Mouse (Mus musculus): ENCODE results near the gene Amdhd1. TPM values are rescaled to one million over a fixed set of nuclear protein-coding genes. Genes with fewer than 3 reads are reported as not detected.

Gene Amdhd1
- total and polyA plus RNA-seq, 2 experiments from 2014 or later = 0.14 to 0.48 TPM

GRCm38 (mm10) chr10:93541585-93541984 lies 1.8 kb upstream of the Amdhd1 start:
- H3K4me2 ChIP-seq (ENCODE audit: low read depth) = no peak overlapping the region
- WGBS = 93% methylated on average over 1 of the region's 1 CpGs

GRCm38 (mm10) chr10:93540431-93541210 lies 788 bp upstream of the Amdhd1 start, which contains the start of gene Ccdc38:
Gene Ccdc38, plus strand, starts transcription at chr10:93540632.
- H3K4me3 ChIP-seq (ENCODE audit: low read depth, low read length) = peak within 1 kb of the TSS; percentile 31
- DNase-seq (no peak), ATAC-seq (no peak)
- H3K36me3 ChIP-seq (ENCODE audit: insufficient read depth) = no peaks in the 10 kb centered on the region
- no peaks in the 10 kb centered on the region for H3K27me3 ChIP-seq (ENCODE audit: insufficient read depth, low read length)
- no peak for TF ChIP-seq CTCF (IDR thresholded peaks at IDR 0.05; ENCODE audit: low read depth)
- H3K4me2 ChIP-seq (ENCODE audit: low read depth) = peak within 1 kb of the TSS; percentile 69
- no peak within 1 kb of the TSS for H3K27ac ChIP-seq (ENCODE audit: low read depth, low read length)
- 0 out of 2 replicates have a peak within 1 kb of the TSS, but pooled peaks have one; percentile 33 for H3K9ac ChIP-seq
- H3K4me1 ChIP-seq (ENCODE audit: insufficient read depth) = 0 out of 2 replicates have a peak, but pooled peaks cover 9% of the 10 kb centered on the region
- WGBS = 68% methylated on average over 17 of the region's 17 CpGs
- no peaks in the 10 kb centered on the region for H3K9me3 ChIP-seq (ENCODE audit: low read length)

More at GRCm38 (mm10) chr10:93541585-93541984, 1.8 kb upstream of the Amdhd1 start:
- ATAC-seq (no peak), DNase-seq (no peak)
- Histone ChIP-seq H3K27ac (ENCODE audit: low read depth, low read length) (no peak overlapping the region), H3K4me1 (ENCODE audit: insufficient read depth) (0 out of 2 replicates have a peak, but pooled peaks cover 9% of the 10 kb centered on the region), H3K9ac (no peak overlapping the region), H3K36me3 (ENCODE audit: insufficient read depth) (no peaks in the 10 kb centered on the region), H3K27me3 (ENCODE audit: insufficient read depth, low read length) (no peaks in the 10 kb centered on the region), H3K9me3 (ENCODE audit: low read length) (no peaks in the 10 kb centered on the region), H3K4me3 (ENCODE audit: low read depth, low read length) (no peak overlapping the region)
- TF ChIP-seq CTCF (IDR thresholded peaks at IDR 0.05; ENCODE audit: low read depth) = no peak

DNA sequence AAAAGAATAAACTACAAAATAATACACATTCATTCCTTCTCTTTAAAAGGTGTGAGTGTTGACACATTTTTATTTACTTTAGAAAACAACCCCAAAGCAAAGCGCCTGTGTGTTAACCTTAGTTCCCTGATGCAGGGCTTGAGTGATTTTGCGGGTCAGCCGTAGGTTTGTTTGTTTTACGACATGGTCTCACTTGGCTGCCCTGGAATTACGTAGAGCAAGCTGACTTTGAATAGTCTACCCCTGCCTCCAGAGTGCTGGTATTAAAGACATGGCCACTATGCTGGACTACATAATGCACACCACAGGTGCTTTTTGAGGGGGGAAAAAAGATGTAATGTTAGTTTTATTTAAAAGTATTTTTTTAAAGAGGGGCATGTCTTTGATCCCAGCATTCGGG lies 1.0 kb downstream of the Amdhd1 start:
- Histone ChIP-seq H3K27me3 (ENCODE audit: insufficient read depth, low read length) (peaks cover 5% of the 10 kb centered on the region), H3K9me3 (ENCODE audit: low read length) (no peaks in the 10 kb centered on the region), H3K4me2 (ENCODE audit: low read depth) (no peak overlapping the region), H3K9ac (no peak overlapping the region), H3K36me3 (ENCODE audit: insufficient read depth) (no peaks in the 10 kb centered on the region), H3K4me3 (ENCODE audit: low read depth, low read length) (no peak overlapping the region), H3K4me1 (ENCODE audit: insufficient read depth) (0 out of 2 replicates have a peak, but pooled peaks cover 9% of the 10 kb centered on the region), H3K27ac (ENCODE audit: low read depth, low read length) (no peak overlapping the region)
- TF ChIP-seq CTCF (IDR thresholded peaks at IDR 0.05; ENCODE audit: low read depth) = no peak
- DNase-seq = no peak
- WGBS = 80% methylated on average over 6 of the region's 6 CpGs
- no peak for ATAC-seq

- ATAC-seq = no peak
- no peak overlapping the region for H3K27ac ChIP-seq (ENCODE audit: low read depth, low read length)
Observed at GRCm38 (mm10) chr10:93538287-93538686, 1.5 kb downstream of the Amdhd1 start.

GRCm38 (mm10) chr10:93525329-93525728 lies 14.5 kb downstream of the Amdhd1 start:
- ATAC-seq = no peak
- WGBS = 83% methylated on average over 1 of the region's 1 CpGs
- TF ChIP-seq CTCF (IDR thresholded peaks at IDR 0.05; ENCODE audit: low read depth) = no peak
- Histone ChIP-seq H3K4me3 (ENCODE audit: low read depth, low read length) (no peak overlapping the region), H3K36me3 (ENCODE audit: insufficient read depth) (no peaks in the 10 kb centered on the region), H3K27me3 (ENCODE audit: insufficient read depth, low read length) (no peaks in the 10 kb centered on the region), H3K9ac (no peak overlapping the region), H3K4me1 (ENCODE audit: insufficient read depth) (no peaks in the 10 kb centered on the region), H3K9me3 (ENCODE audit: low read length) (no peaks in the 10 kb centered on the region), H3K4me2 (ENCODE audit: low read depth) (no peak overlapping the region), H3K27ac (ENCODE audit: low read depth, low read length) (no peak overlapping the region)
- DNase-seq = no peak

More at GRCm38 (mm10) chr10:93538287-93538686, 1.5 kb downstream of the Amdhd1 start:
- no peak for DNase-seq
- 91% methylated on average over 2 of the region's 2 CpGs for WGBS
- no peak overlapping the region for H3K4me3 ChIP-seq (ENCODE audit: low read depth, low read length)
- no peak for TF ChIP-seq CTCF (IDR thresholded peaks at IDR 0.05; ENCODE audit: low read depth)
- H3K4me2 ChIP-seq (ENCODE audit: low read depth) = no peak overlapping the region
- H3K36me3 ChIP-seq (ENCODE audit: insufficient read depth) = no peaks in the 10 kb centered on the region
- H3K4me1 ChIP-seq (ENCODE audit: insufficient read depth) = 0 out of 2 replicates have a peak, but pooled peaks cover 9% of the 10 kb centered on the region
- H3K9ac ChIP-seq = no peak overlapping the region
- no peaks in the 10 kb centered on the region for H3K9me3 ChIP-seq (ENCODE audit: low read length)
- H3K27me3 ChIP-seq (ENCODE audit: insufficient read depth, low read length) = peaks cover 5% of the 10 kb centered on the region

GRCm38 (mm10) chr10:93520994-93521393 lies 18.8 kb downstream of the Amdhd1 start:
- no peak overlapping the region for H3K4me3 ChIP-seq (ENCODE audit: low read depth, low read length)
- no peaks in the 10 kb centered on the region for H3K4me1 ChIP-seq (ENCODE audit: insufficient read depth)
- H3K27ac ChIP-seq (ENCODE audit: low read depth, low read length) = no peak overlapping the region
- no peak for TF ChIP-seq CTCF (IDR thresholded peaks at IDR 0.05; ENCODE audit: low read depth)
- DNase-seq (no peak), ATAC-seq (no peak)
- no peak overlapping the region for H3K4me2 ChIP-seq (ENCODE audit: low read depth)
- H3K9ac ChIP-seq = no peak overlapping the region
- no peaks in the 10 kb centered on the region for H3K36me3 ChIP-seq (ENCODE audit: insufficient read depth)
- H3K9me3 ChIP-seq (ENCODE audit: low read length) = no peaks in the 10 kb centered on the region
- WGBS = 71% methylated on average over 4 of the region's 4 CpGs
- no peaks in the 10 kb centered on the region for H3K27me3 ChIP-seq (ENCODE audit: insufficient read depth, low read length)

- Histone ChIP-seq H3K27ac (ENCODE audit: low read depth, low read length) (no peak overlapping the region), H3K9ac (no peak overlapping the region), H3K4me2 (ENCODE audit: low read depth) (no peak overlapping the region), H3K4me3 (ENCODE audit: low read depth, low read length) (no peak overlapping the region), H3K27me3 (ENCODE audit: insufficient read depth, low read length) (no peaks in the 10 kb centered on the region), H3K9me3 (ENCODE audit: low read length) (no peaks in the 10 kb centered on the region), H3K4me1 (ENCODE audit: insufficient read depth) (no peaks in the 10 kb centered on the region), H3K36me3 (ENCODE audit: insufficient read depth) (no peaks in the 10 kb centered on the region)
- 92% methylated on average over 5 of the region's 5 CpGs for WGBS
- TF ChIP-seq CTCF (IDR thresholded peaks at IDR 0.05; ENCODE audit: low read depth) = no peak
- ATAC-seq (no peak), DNase-seq (no peak)
Observed at GRCm38 (mm10) chr10:93519756-93520155, 20.1 kb downstream of the Amdhd1 start.
